ENCODE assay signal across 11 mouse cellular contexts in genomic region chr6:46575055-46575454, GRCm38 (mm10).
"Had no signal": no experiment of that assay in that cellular context is flagged by ENCODE, and none has a peak within 500 bp of the region (broad histone marks: within the 10 kb centered on the region; RNA-seq: fewer than 3 reads in every experiment).

No protein-coding gene starts in this region.

- H3K4me1 ChIP-seq: kidney, embryonic 15.5 days; limb, embryonic 15.5 days; liver, embryonic 12.5 days; midbrain, embryonic 10.5 days; neural tube, embryonic 15.5 days had no signal

- H3K4me3 ChIP-seq: kidney, embryonic 15.5 days; limb, embryonic 15.5 days; liver, embryonic 12.5 days; midbrain, embryonic 10.5 days; myocyte; neural tube, embryonic 15.5 days had no signal

- DNase-seq: kidney, postnatal 14 days; midbrain, embryonic 14.5 days; right cerebral cortex, adult 18-20 months; right cerebral cortex, postnatal 25 days; thymus, postnatal 36 days had no signal

- ATAC-seq: liver, embryonic 12.5 days had no signal
